Mouse (Mus musculus): Measurements from ENCODE around the gene Dmrta2. TPM values are rescaled to one million over a fixed set of nuclear protein-coding genes. Genes with fewer than 3 reads are reported as not detected.

Dmrta2 gene
- polyA plus RNA-seq, 1 experiment from 2014 or later, result 0.87 TPM

GRCm38 (mm10) chr4:109989213-109989612 lies 11.4 kb downstream of the Dmrta2 start:
- WGBS, result 38% methylated on average over 6 of the region's 6 CpGs
- no peak for DNase-seq (ENCODE audit: low spot score)

DNA sequence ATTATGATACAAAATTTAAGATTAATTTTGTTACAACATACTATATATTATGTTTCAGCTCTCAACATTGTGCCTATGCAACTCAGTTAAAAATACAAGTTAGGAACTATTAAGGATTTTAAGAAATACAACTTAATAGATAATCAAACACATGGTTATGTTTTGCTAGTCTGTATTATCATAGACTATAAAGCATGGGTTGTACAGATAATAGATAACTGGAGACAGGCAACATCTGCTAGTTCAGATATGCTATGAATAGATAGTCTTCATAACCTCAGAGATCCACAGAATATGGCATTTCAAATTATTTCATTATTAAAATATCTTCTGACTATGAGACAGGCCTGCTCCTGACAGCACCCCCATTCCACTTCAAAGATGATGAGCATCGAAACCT lies 28.2 kb downstream of the Dmrta2 start:
- Histone ChIP-seq H3K36me3 (replicated peaks) (no peaks in the 10 kb centered on the region), H3K9me3 (no peaks in the 10 kb centered on the region), H3K4me1 (no peaks in the 10 kb centered on the region), H3K27ac (replicated peaks) (no peak overlapping the region), H3K27me3 (replicated peaks; ENCODE audit: low read depth, poor library complexity, severe bottlenecking) (no peaks in the 10 kb centered on the region), H3K4me3 (no peak overlapping the region)
- no peak for DNase-seq (ENCODE audit: low spot score)
- WGBS, result 92% methylated on average over 1 of the region's 1 CpGs

More at GRCm38 (mm10) chr4:109989213-109989612, 11.4 kb downstream of the Dmrta2 start:
- Histone ChIP-seq H3K9me3 (no peaks in the 10 kb centered on the region), H3K4me3 (no peak overlapping the region), H3K4me1 (peaks cover 9% of the 10 kb centered on the region), H3K27ac (replicated peaks) (no peak overlapping the region), H3K27me3 (replicated peaks; ENCODE audit: low read depth, poor library complexity, severe bottlenecking) (peaks cover 99% of the 10 kb centered on the region), H3K36me3 (replicated peaks) (no peaks in the 10 kb centered on the region)

DNA sequence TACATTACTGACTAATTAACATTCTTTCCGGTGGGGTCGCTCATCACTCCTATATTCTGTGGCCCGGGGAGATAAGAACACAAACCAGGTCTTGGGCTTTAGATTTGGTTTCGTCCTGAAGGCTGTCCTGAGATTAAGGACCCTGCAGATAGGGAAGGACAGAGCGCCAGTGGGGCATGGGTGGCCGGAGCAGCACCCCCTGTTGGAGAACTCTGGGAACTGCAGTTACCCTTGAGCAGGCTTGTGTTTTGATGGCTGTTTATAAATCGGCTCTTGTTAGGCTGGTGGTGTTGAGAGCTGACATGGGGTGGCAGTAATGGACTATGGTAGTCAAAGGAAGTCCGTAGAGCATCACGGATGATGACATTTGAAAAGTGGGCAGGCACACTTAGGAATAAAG lies 41.3 kb downstream of the Dmrta2 start:
- no peaks in the 10 kb centered on the region for H3K36me3 ChIP-seq (replicated peaks)
- H3K4me3 ChIP-seq, result no peak overlapping the region
- peak; percentile 29 for DNase-seq (ENCODE audit: low spot score)
- peaks cover 53% of the 10 kb centered on the region for H3K27me3 ChIP-seq (replicated peaks; ENCODE audit: low read depth, poor library complexity, severe bottlenecking)
- H3K4me1 ChIP-seq, result peaks cover 16% of the 10 kb centered on the region
- no peaks in the 10 kb centered on the region for H3K9me3 ChIP-seq
- 47% methylated on average over 9 of the region's 9 CpGs for WGBS
- H3K27ac ChIP-seq (replicated peaks), result no peak overlapping the region

- WGBS, result 11% methylated on average over 12 of the region's 12 CpGs
- Histone ChIP-seq H3K27me3 (replicated peaks; ENCODE audit: low read depth, poor library complexity, severe bottlenecking) (peaks cover 57% of the 10 kb centered on the region), H3K9me3 (no peaks in the 10 kb centered on the region), H3K4me1 (peaks cover 16% of the 10 kb centered on the region), H3K36me3 (replicated peaks) (no peaks in the 10 kb centered on the region), H3K4me3 (peak overlapping the region; percentile 28; the same call in 1 of the 2 replicates), H3K27ac (replicated peaks) (no peak overlapping the region)
- peak; percentile 82 for DNase-seq (ENCODE audit: low spot score)
Measured at GRCm38 (mm10) chr4:110020255-110020654, 42.4 kb downstream of the Dmrta2 start.

DNA sequence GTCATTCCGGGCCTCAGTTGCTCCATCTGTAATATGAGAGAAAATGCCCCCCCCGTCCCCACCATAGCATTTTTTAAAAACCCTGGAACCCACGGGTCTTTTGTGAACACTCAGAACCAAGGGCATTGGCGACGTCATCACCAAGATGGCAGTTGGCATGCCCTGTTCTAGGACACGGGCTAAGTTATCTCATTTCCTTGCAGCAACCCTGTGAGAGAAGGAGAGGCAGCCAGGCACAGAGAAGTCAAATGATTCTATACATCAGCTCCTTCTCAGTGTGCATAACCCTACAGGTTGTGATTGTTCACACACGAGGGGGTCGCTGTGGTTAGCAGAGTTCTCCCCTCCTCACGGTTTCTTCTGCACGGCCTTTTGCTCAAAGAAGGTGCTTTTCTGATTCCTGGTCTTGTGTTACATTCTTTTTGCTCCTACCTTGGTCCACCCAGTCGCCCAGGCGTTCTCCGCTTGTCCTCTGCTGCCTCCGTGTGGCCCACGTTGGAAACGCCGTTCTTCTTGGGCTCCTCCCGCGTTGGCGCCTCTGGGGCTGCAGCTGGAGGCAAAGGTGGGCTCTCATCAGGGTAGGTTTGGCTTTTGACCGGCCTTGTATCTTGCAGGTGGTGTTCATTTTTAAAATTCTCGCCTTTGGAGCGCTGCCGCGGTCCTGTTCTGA lies 44.2 kb downstream of the Dmrta2 start:
- no peaks in the 10 kb centered on the region for H3K36me3 ChIP-seq (replicated peaks)
- 17% methylated on average over 25 of the region's 25 CpGs for WGBS
- no peaks in the 10 kb centered on the region for H3K9me3 ChIP-seq
- peaks cover 57% of the 10 kb centered on the region for H3K27me3 ChIP-seq (replicated peaks; ENCODE audit: low read depth, poor library complexity, severe bottlenecking)
- peak; percentile 90 for DNase-seq (ENCODE audit: low spot score)
- H3K4me1 ChIP-seq, result peaks cover 16% of the 10 kb centered on the region
- H3K27ac ChIP-seq (replicated peaks), result no peak overlapping the region
- H3K4me3 ChIP-seq, result no peak overlapping the region

DNA sequence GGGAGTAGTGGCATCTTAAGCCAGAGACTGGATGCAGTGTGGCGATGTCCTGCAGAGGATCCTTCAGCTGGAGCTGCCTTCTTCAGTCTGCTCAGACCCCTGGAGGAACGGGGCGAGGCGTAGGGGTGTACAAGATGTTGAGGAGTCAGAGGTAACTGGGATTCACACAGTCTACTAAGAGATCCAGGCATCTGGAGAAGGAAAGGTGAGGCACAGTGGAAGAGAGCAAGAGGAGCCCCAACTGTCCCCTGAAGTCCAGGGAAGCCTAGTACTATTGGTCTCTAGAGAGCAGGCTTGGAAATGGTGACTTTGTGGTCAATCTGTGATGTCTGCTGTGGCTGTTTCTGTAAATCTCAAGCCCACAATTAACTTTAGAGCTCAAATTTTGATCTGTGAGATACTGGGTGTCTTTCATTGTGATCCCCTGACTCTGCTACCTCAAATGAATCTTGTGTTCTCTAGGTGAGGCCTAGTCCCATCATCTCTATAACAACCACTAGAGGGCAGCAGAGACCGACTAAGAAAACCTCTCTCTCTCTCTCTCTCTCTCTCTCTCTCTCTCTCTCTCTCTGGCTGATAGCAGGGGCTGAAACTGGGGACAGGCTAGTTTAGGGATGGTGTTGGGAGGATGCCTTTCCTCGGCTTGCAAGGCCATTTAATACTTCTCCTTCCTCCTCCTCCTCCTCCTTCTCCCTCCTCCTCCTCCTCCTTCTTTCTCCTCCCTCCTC lies 50.8 kb downstream of the Dmrta2 start:
- peaks cover 17% of the 10 kb centered on the region for H3K27me3 ChIP-seq (replicated peaks; ENCODE audit: low read depth, poor library complexity, severe bottlenecking)
- peak; percentile 47 for DNase-seq (ENCODE audit: low spot score)
- H3K4me1 ChIP-seq, result no peaks in the 10 kb centered on the region
- no peaks in the 10 kb centered on the region for H3K9me3 ChIP-seq
- H3K36me3 ChIP-seq (replicated peaks), result no peaks in the 10 kb centered on the region
- H3K4me3 ChIP-seq, result no peak overlapping the region
- WGBS, result 56% methylated on average over 6 of the region's 6 CpGs
- no peak overlapping the region for H3K27ac ChIP-seq (replicated peaks)

- Histone ChIP-seq H3K36me3 (replicated peaks) (no peaks in the 10 kb centered on the region), H3K27ac (replicated peaks) (no peak overlapping the region), H3K27me3 (replicated peaks; ENCODE audit: low read depth, poor library complexity, severe bottlenecking) (peaks cover 9% of the 10 kb centered on the region), H3K9me3 (no peaks in the 10 kb centered on the region), H3K4me1 (no peaks in the 10 kb centered on the region), H3K4me3 (no peak overlapping the region)
- no peak for DNase-seq (ENCODE audit: low spot score)
- WGBS, result 74% methylated on average over 1 of the region's 1 CpGs
Measured at GRCm38 (mm10) chr4:110029446-110029845, 51.6 kb downstream of the Dmrta2 start.

Measured in embryonic facial prominence, embryonic 10.5 days (tissue).